Mouse (Mus musculus) adrenal gland, postnatal 10 days (tissue): ENCODE data around the gene Ptprg. TPM values are rescaled to one million over a fixed set of nuclear protein-coding genes. Genes with fewer than 3 reads are reported as not detected.

Experiments used
- DNase-seq: peaks from one replicate; pipeline ENCODE4 v3.0.0; 2021; ENCODE audit warnings: mixed read lengths
- total RNA-seq, 2 experiments: library from RNA; stranded (reverse); gene quantifications; 2 replicates each; pipeline ENCODE4 v1.2.3; 2021

The Ptprg gene
- total RNA-seq, 2 experiments from 2014 or later: 89.9 to 96.8 TPM

GRCm38 (mm10) chr14:11824915-11825314 lies 271.6 kb downstream of the Ptprg start:
- DNase-seq: no peak

- DNase-seq: no peak
Measured at GRCm38 (mm10) chr14:11825551-11825950, 272.2 kb downstream of the Ptprg start.

GRCm38 (mm10) chr14:11828086-11828485 lies 274.8 kb downstream of the Ptprg start:
- DNase-seq: no peak

GRCm38 (mm10) chr14:11833678-11834077 lies 280.3 kb downstream of the Ptprg start:
- no peak for DNase-seq

GRCm38 (mm10) chr14:11835706-11836445 lies 282.5 kb downstream of the Ptprg start:
- DNase-seq: no peak

GRCm38 (mm10) chr14:11837714-11838113 lies 284.4 kb downstream of the Ptprg start:
- no peak for DNase-seq

- no peak for DNase-seq
Measured at GRCm38 (mm10) chr14:11841621-11842020, 288.3 kb downstream of the Ptprg start.

- no peak for DNase-seq
Measured at GRCm38 (mm10) chr14:11852896-11853295, 299.6 kb downstream of the Ptprg start.

GRCm38 (mm10) chr14:11855499-11855898 lies 302.2 kb downstream of the Ptprg start:
- DNase-seq: no peak

- DNase-seq: no peak
Measured at GRCm38 (mm10) chr14:11857928-11858481, 304.7 kb downstream of the Ptprg start.

- DNase-seq: no peak
Measured at GRCm38 (mm10) chr14:11863286-11863685, 310.0 kb downstream of the Ptprg start.

GRCm38 (mm10) chr14:11864840-11865239 lies 311.5 kb downstream of the Ptprg start:
- DNase-seq: no peak

GRCm38 (mm10) chr14:11865332-11865731 lies 312.0 kb downstream of the Ptprg start:
- DNase-seq: no peak

GRCm38 (mm10) chr14:11865872-11866271 lies 312.5 kb downstream of the Ptprg start:
- DNase-seq: no peak

- DNase-seq: no peak
Measured at GRCm38 (mm10) chr14:11866416-11866815, 313.1 kb downstream of the Ptprg start.

GRCm38 (mm10) chr14:11868636-11869035 lies 315.3 kb downstream of the Ptprg start:
- DNase-seq: peak; percentile 53

GRCm38 (mm10) chr14:11871752-11872344 lies 318.5 kb downstream of the Ptprg start:
- no peak for DNase-seq

- no peak for DNase-seq
Measured at GRCm38 (mm10) chr14:11874266-11874665, 320.9 kb downstream of the Ptprg start.

GRCm38 (mm10) chr14:11874960-11875889 lies 321.9 kb downstream of the Ptprg start:
- no peak for DNase-seq

- DNase-seq: no peak
Measured at GRCm38 (mm10) chr14:11881082-11881481, 327.8 kb downstream of the Ptprg start.

- DNase-seq: no peak
Measured at GRCm38 (mm10) chr14:11883142-11883921, 330.0 kb downstream of the Ptprg start.

- DNase-seq: no peak
Measured at GRCm38 (mm10) chr14:11883995-11884394, 330.7 kb downstream of the Ptprg start.
